ENCODE assay signal across 8 mouse cellular contexts in the genomic region with DNA sequence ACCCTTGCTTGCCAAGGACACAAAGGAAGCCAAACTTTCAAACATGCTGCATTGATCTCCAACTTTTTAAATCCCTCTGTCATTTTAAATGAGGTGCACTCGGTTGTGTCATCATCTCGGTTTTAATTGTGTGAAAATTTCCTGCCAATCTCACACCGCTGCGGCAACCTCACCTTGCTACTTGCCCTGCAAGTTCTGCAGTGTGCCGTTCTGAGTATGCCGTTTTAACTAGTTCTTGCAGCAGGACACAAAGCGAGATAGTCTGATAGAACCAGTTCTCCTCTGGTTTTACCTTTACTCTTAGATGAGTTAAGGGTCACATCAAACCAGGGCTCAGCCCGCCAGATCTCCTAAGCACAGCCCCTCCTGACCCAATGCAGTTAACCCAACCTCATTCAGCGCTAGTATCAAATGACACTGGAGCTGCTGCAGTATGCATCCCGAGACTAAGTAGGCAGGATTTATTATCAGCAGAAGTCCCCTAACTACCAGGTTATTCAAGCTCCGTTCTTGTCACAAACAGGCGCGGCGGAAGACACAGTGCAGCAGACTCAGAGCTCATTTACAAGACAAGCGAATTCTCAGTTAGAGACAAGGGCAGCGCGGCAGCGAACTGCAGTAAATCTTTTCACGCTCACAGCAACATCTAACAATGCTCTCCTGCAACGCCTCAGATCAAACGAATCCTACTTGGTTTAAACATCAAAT. TPM values are rescaled to one million over a fixed set of nuclear protein-coding genes. Genes with fewer than 3 reads are reported as not detected.
DNase-seq lines count a peak whose midpoint lies in the region; ATAC-seq and TF ChIP-seq lines count a peak whose summit lies in the region.

No protein-coding gene starts in this region.

- H3K9ac ChIP-seq in lung, embryonic 14.5 days, result no peak overlapping the region; the same call in 1 of the 2 replicates
- no peak overlapping the region for H3K9ac ChIP-seq in intestine, embryonic 14.5 days (ENCODE audit: low read length)
- peak overlapping the region; percentile 51 for H3K9ac ChIP-seq in midbrain, postnatal 0 days (replicated peaks; ENCODE audit: low read length, poor library complexity, severe bottlenecking)

- DNase-seq in lung, embryonic 14.5 days, result peak; percentile 51
- no peak for DNase-seq in lung, adult 2 months
- DNase-seq in embryo, embryonic 11.5 days (ENCODE audit: low read depth, low spot score), result peak; percentile 35
- peak; percentile 60 for DNase-seq in intestine, embryonic 14.5 days (ENCODE audit: low spot score)
- DNase-seq in midbrain, postnatal 0 days (ENCODE audit: low spot score), result peak; percentile 61

- no peak for TF ChIP-seq POLR2A in lung, adult 2 months (IDR thresholded peaks at IDR 0.05; ENCODE audit: borderline replicate concordance, extremely low read depth, low read depth, low read length)

- H3K36me3 ChIP-seq in lung, embryonic 14.5 days (ENCODE audit: insufficient read depth), result no peaks in the 10 kb centered on the region
- H3K36me3 ChIP-seq in intestine, embryonic 14.5 days (ENCODE audit: control insufficient read depth, insufficient read depth, low read length), result no peaks in the 10 kb centered on the region
- no peaks in the 10 kb centered on the region for H3K36me3 ChIP-seq in midbrain, postnatal 0 days (ENCODE audit: insufficient read depth, low read length)

- peak overlapping the region; percentile 51 for H3K4me2 ChIP-seq in lung, embryonic 14.5 days
- peak overlapping the region; percentile 53 for H3K4me2 ChIP-seq in intestine, embryonic 14.5 days (ENCODE audit: low read length)
- peak overlapping the region; percentile 62 for H3K4me2 ChIP-seq in midbrain, postnatal 0 days (ENCODE audit: low read depth, low read length, poor library complexity, severe bottlenecking)

- H3K4me1 ChIP-seq in lung, embryonic 14.5 days (ENCODE audit: insufficient read depth), result no peaks in the 10 kb centered on the region
- no peaks in the 10 kb centered on the region for H3K4me1 ChIP-seq in lung, adult 2 months (ENCODE audit: control insufficient read depth, insufficient read depth, low read length)
- no peaks in the 10 kb centered on the region for H3K4me1 ChIP-seq in intestine, embryonic 14.5 days (replicated peaks; ENCODE audit: control insufficient read depth, insufficient read depth, low read length)
- 0 out of 2 replicates have a peak, but pooled peaks cover 4% of the 10 kb centered on the region for H3K4me1 ChIP-seq in midbrain, postnatal 0 days (ENCODE audit: insufficient read depth, low read length)

- no peak for TF ChIP-seq CTCF in lung, embryonic 14.5 days (IDR thresholded peaks at IDR 0.05; ENCODE audit: low read depth)
- no peak for TF ChIP-seq CTCF in lung, adult 2 months (IDR thresholded peaks at IDR 0.05; ENCODE audit: insufficient read depth, low read length)
- no peak for TF ChIP-seq CTCF in midbrain, postnatal 0 days (IDR thresholded peaks at IDR 0.05)

- ATAC-seq in lung, embryonic 14.5 days (ENCODE audit: insufficient read depth), result no peak
- ATAC-seq in intestine, embryonic 14.5 days (replicated peaks; ENCODE audit: low FRiP score, low TSS enrichment, low read depth), result 0 out of 2 replicates have a peak, but pooled peaks have one; percentile 27
- peak; percentile 59; the same call in 1 of the 2 replicates for ATAC-seq in midbrain, postnatal 0 days (ENCODE audit: low FRiP score)
- ATAC-seq in granulocyte monocyte progenitor cell, adult 5-6 weeks (replicated peaks; ENCODE audit: poor library complexity, severe bottlenecking), result no peak
- ATAC-seq in erythroblast, adult 5-6 weeks (replicated peaks; ENCODE audit: low FRiP score, poor library complexity, severe bottlenecking), result no peak
- ATAC-seq in megakaryocyte, adult 5-6 weeks (ENCODE audit: poor library complexity, severe bottlenecking), result no peak

- H3K27me3 ChIP-seq in lung, embryonic 14.5 days (ENCODE audit: insufficient read depth, low read length), result no peaks in the 10 kb centered on the region
- H3K27me3 ChIP-seq in intestine, embryonic 14.5 days (replicated peaks; ENCODE audit: control insufficient read depth, insufficient read depth, low read length), result no peaks in the 10 kb centered on the region
- H3K27me3 ChIP-seq in midbrain, postnatal 0 days (ENCODE audit: insufficient read depth, low read length), result no peaks in the 10 kb centered on the region

- H3K4me3 ChIP-seq in lung, embryonic 14.5 days (ENCODE audit: low read depth, low read length), result peak overlapping the region; percentile 10; the same call in 1 of the 2 replicates
- no peak overlapping the region for H3K4me3 ChIP-seq in lung, adult 2 months (replicated peaks; ENCODE audit: extremely low read depth, low read depth, low read length)
- 0 out of 2 replicates have a peak overlapping the region, but pooled peaks have one; percentile 19 for H3K4me3 ChIP-seq in intestine, embryonic 14.5 days (ENCODE audit: low read depth, low read length)
- H3K4me3 ChIP-seq in midbrain, postnatal 0 days (ENCODE audit: low read depth, low read length), result peak overlapping the region; percentile 43

- 8% methylated on average over 21 of the region's 21 CpGs for WGBS in lung, embryonic 14.5 days
- WGBS in lung, adult 2 months, result 12% methylated on average over 21 of the region's 21 CpGs
- WGBS in intestine, embryonic 14.5 days, result 8% methylated on average over 21 of the region's 21 CpGs
- 5% methylated on average over 21 of the region's 21 CpGs for WGBS in midbrain, postnatal 0 days

- no peaks in the 10 kb centered on the region for H3K9me3 ChIP-seq in lung, embryonic 14.5 days (ENCODE audit: low read depth, low read length)
- H3K9me3 ChIP-seq in intestine, embryonic 14.5 days (ENCODE audit: control insufficient read depth, low read length), result no peaks in the 10 kb centered on the region
- H3K9me3 ChIP-seq in midbrain, postnatal 0 days (ENCODE audit: low read length), result no peaks in the 10 kb centered on the region

- H3K27ac ChIP-seq in lung, embryonic 14.5 days (ENCODE audit: low read depth), result no peak overlapping the region
- H3K27ac ChIP-seq in intestine, embryonic 14.5 days (ENCODE audit: low read depth), result no peak overlapping the region
- H3K27ac ChIP-seq in midbrain, postnatal 0 days (ENCODE audit: low read depth, low read length), result peak overlapping the region; percentile 38; the same call in 1 of the 2 replicates

RNA-seq across cellular contexts. Expression of gene Scn1a, which starts 0.7 kb away (rescaled TPM):
- polyA plus RNA-seq in lung, embryonic 14.5 days (2014; fragmentation: Nextera tagmentation; extraction: Ambion mirVana), result 0.25 and 0.32 TPM in 2 replicates
- 0.01 TPM in 1 of 2 replicates, not detected in the other for polyA plus RNA-seq in lung, adult 2 months (2012; rRNA removed)
- polyA plus RNA-seq in intestine, embryonic 14.5 days (2014; fragmentation: Nextera tagmentation; extraction: Ambion mirVana), result 0.62 and 0.64 TPM in 2 replicates
- 23.1 and 28.2 TPM in 2 replicates for total RNA-seq in midbrain, postnatal 0 days (2014; rRNA removed)
- 27.4 and 28.5 TPM in 2 replicates for polyA plus RNA-seq in midbrain, postnatal 0 days (2015; fragmentation: Nextera tagmentation; extraction: Ambion mirVana)
- total RNA-seq in granulocyte monocyte progenitor cell, adult 5-6 weeks (2014; fragmentation: Nextera tagmentation), result not detected in 2 replicates
- total RNA-seq in granulocyte monocyte progenitor cell, adult 5-6 weeks (2017), result not detected in 2 replicates
- total RNA-seq in erythroblast, adult 5-6 weeks (2015; ENCODE audit: low replicate concordance), result not detected in 2 replicates
- total RNA-seq in erythroblast, adult 5-6 weeks (2017; ENCODE audit: low replicate concordance), result not detected in 2 replicates
- not detected in 2 replicates for total RNA-seq in megakaryocyte, adult 5-6 weeks (2015)
- total RNA-seq in megakaryocyte, adult 5-6 weeks (2017), result not detected in 2 replicates

Comparison
In these comparisons a context has a peak if more than half of its experiments do, and no peak if none do; other contexts are left out.
1. ATAC-seq: peak in intestine, embryonic 14.5 days (single experiment) and midbrain, postnatal 0 days (single experiment); none in lung, embryonic 14.5 days (single experiment), granulocyte monocyte progenitor cell, adult 5-6 weeks (single experiment), erythroblast, adult 5-6 weeks (single experiment) and megakaryocyte, adult 5-6 weeks (single experiment).
2. RNA of gene Scn1a, which starts 0.7 kb away (total RNA-seq): 23.1 to 28.2 TPM in midbrain, postnatal 0 days; not detected in granulocyte monocyte progenitor cell, adult 5-6 weeks, not detected in erythroblast, adult 5-6 weeks and not detected in megakaryocyte, adult 5-6 weeks; every median in the first group is over 10 times any median in the second.
3. Peak in every context shown above with its lines, with median percentiles within 50 percentile points of each other: H3K4me2 ChIP-seq.